Mouse (Mus musculus) gastrocnemius, postnatal 36 days (tissue): ENCODE data around the gene Gpr162. TPM values are rescaled to one million over a fixed set of nuclear protein-coding genes. Genes with fewer than 3 reads are reported as not detected.
"Not testable (repeated sequence)": the region's sequence is repeated elsewhere in the genome, so short reads cannot be mapped to it uniquely, and the experiment has no call there.

Experiments
- DNase-seq, 2 experiments: peaks; one replicate each; pipeline ENCODE4 v3.0.0; 2022
- intact Hi-C: fragments of 180-260 bp; cut with DNase I; formaldehyde crosslinking; loops from one replicate; pipeline ENCODE4 v1.15.1; 2025
- total RNA-seq, 2 experiments: library from RNA; stranded (reverse); gene quantifications; 2 replicates each; pipeline ENCODE4 v1.2.3; 2021

Gpr162 gene
- total RNA-seq, 2 experiments from 2014 or later = 0.12 to 0.23 TPM

DNA sequence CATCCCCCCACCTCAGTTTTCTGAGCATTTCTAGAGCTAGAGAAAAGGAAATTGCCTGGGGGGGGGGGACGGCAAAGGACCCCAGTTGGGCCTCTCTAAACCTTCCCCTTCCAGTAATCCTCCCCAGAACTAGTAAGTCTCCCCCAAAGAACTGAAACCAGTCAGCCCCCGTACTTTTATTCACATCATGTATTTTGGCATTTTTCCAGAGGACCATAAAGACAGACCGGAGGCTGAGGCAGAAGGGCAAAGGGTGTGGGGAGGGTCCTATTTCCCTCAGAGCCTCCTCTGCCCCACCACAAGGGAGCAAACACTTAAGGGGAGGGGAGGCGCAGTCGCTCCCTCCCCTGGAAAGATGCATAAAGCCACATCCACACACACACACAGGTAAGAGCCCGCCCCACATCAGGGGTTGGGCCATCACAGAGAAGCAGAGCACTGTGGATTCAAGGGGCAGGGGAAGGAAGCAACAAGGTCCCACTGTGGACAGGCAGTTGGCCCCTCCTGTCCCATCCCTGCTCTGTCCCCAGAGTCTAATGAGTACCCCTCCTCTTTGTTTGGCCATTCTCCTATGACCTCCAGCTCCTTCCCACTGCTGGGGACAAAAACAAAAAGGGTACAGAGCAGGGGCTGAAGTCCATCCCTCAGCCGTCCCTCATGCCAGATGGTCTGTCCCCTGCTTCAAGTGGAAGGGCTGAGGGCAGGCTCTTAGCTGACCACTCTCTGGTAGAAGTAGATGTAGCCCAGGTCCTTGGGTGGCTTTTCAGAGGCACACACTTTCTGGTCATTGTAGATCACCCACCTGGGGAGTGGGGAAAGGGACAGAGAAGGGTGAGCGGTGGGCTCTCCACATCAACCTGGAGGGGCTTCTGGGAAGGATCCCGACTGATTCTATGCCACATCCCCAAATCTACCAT is 48.7 kb downstream of the Gpr162 start:
- peak in 1 of 2 experiments; percentile 9 for DNase-seq
- intact Hi-C loops = no loop called here

DNA sequence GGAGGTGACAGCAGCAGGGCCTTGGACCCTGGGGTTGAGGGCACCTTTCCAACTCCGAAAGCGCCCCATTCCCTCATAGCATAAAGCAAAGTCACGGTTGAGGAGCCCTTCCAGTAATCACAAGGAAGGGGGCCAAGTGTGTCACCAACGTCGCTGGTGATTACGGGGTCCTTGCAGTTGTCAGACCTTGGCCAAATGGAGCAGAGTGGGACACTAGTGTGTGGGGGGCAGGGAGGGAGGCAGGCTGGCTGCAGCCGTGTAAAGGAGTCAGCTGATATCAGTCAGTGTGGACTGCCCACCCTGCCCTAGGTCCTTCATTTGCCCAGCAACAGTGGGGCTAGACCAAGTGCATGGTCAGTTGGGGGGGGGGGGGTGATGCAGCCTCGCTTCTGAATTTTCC is 49.3 kb downstream of the Gpr162 start:
- DNase-seq = no peak
- intact Hi-C loops = no loop called here

DNA sequence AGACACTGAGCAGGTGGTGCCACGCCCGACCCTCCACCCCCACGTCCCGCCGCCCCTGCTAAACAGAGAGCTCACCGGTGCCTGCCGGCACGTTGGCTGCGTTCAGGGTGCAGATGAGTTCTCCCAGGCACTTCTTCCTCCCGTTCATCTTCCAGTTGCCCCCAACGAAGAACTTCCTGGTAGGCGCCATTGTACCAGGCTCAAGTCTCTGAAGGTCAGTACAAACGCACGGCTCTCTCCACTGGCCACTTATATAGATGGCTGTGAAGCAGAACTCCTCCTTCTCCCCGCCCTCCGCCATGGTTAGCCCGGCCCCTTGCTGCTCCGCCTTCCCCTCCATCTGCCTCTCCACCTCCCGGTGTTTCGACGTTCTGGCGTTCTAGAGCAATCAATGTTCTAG is 49.9 kb downstream of the Gpr162 start, which contains the start of gene Tpi1:
TSS of gene Tpi1 (minus strand) at position 364 of the 400 bp plus-strand sequence.
- DNase-seq = peak; percentile 90 to 91
- intact Hi-C loops = no loop called here

- intact Hi-C loops = no loop called here
- DNase-seq = peak; percentile 47 to 58
These were observed 50.3 kb downstream of the Gpr162 start for GRCm38 (mm10) chr6:124813496-124813895.

GRCm38 (mm10) chr6:124812848-124813247 is 50.9 kb downstream of the Gpr162 start:
- intact Hi-C loops = no loop called here
- DNase-seq = no peak

GRCm38 (mm10) chr6:124811701-124812560 is 51.9 kb downstream of the Gpr162 start:
- intact Hi-C loops = no loop called here
- DNase-seq = no peak

DNA sequence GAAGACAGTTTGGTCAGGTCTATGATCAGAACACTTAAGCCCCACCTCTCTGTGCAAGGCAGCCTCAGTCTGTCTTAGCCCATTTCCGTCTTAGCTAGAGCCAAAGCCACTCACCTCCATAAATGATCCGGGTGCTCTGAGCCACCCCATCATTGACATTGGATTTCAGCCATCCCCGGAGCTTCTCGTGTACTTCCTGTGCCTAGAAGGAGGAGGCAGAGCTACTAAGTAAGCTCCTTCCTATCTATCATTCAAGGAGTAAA is 52.4 kb downstream of the Gpr162 start:
- no peak for DNase-seq
- intact Hi-C loops = no loop called here

GRCm38 (mm10) chr6:124810566-124811402 is 53.0 kb downstream of the Gpr162 start:
- DNase-seq, intact Hi-C loops: not testable (repeated sequence)

DNA sequence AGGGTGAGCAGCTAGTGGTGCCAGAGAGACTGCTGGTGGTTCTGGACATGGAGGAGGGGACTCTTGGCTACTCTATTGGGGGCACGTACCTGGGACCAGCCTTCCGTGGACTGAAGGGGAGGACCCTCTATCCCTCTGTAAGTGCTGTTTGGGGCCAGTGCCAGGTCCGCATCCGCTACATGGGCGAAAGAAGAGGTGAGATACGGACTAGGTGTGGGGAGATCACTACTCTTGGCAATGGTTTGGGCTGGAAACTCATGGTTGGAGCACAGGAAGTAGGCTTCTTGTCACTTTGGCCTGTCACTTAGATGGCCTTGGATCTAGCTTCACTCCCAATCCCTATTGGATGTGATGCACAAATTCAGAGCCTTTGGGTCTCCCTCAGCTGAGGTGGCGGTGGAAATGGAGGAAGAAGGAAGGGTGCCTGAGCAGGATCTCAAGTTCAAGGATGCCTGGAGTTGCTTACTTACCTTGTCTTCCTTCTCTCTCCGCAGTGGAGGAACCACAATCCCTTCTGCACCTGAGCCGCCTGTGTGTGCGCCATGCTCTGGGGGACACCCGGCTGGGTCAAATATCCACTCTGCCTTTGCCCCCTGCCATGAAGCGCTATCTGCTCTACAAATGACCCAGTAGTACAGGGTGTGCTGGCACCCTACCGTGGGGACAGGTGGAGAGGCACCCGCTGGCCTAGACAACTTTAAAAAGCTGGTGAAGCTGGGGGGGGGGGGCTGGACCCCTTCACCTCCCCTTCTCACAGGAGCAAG is 53.8 kb downstream of the Gpr162 start:
- DNase-seq = no peak
- intact Hi-C loops = no loop called here

DNA sequence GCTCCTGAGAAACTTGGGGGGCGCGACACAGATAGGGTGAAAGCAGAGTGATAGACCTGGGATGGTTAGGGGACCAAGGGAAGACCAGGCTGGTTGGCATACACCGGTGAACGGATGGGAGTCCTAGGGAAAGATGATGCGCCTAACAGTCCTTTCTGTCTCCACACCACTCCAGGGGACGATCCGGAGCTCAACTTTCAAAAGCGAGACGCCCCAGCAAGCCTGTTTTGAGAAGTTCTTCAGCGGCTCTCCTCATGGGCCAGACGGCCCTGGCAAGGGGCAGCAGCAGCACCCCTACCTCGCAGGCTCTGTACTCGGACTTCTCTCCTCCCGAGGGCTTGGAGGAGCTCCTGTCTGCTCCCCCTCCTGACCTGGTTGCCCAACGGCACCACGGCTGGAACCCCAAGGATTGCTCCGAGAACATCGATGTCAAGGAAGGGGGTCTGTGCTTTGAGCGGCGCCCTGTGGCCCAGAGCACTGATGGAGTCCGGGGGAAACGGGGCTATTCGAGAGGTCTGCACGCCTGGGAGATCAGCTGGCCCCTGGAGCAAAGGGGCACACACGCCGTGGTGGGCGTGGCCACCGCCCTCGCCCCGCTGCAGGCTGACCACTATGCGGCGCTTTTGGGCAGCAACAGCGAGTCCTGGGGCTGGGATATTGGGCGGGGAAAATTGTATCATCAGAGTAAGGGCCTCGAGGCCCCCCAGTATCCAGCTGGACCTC is 54.6 kb downstream of the Gpr162 start:
- intact Hi-C loops = no loop called here
- peak; percentile 80 to 83 for DNase-seq

Other genes with a start within 250 kb of the Gpr162 start
- under 1 TPM; 0.32 to 0.56 TPM for gene C1s2, start 227.9 kb downstream of the Gpr162 start, total RNA-seq
- gene Lpcat3, start 201.0 kb downstream of the Gpr162 start, total RNA-seq = 10 to 100 TPM; 16.3 to 18.3 TPM
- 10 to 100 TPM; 51.9 to 53.8 TPM for gene Emg1, start 151.8 kb downstream of the Gpr162 start, total RNA-seq
- 100 to 1,000 TPM; 140 to 161 TPM for gene Phb2, start 151.6 kb downstream of the Gpr162 start, total RNA-seq
- 1 to 10 TPM in 1 of 2 experiments, under 1 TPM in 1; 0.64 to 2.5 TPM for gene Ptpn6, start 125.3 kb downstream of the Gpr162 start, total RNA-seq
- gene Grcc10, start 122.6 kb downstream of the Gpr162 start, total RNA-seq = 100 to 1,000 TPM; 150 to 160 TPM
- gene Gm45234, start 108.0 kb downstream of the Gpr162 start, total RNA-seq = under 1 TPM in 1 of 2 experiments, not detected in 1; 0.08 TPM
- 10 to 100 TPM; 38.3 to 40.7 TPM for gene Atn1, start 107.5 kb downstream of the Gpr162 start, total RNA-seq
- 1 to 10 TPM; 1.4 to 1.8 TPM for gene Eno2, start 94.3 kb downstream of the Gpr162 start, total RNA-seq
- under 1 TPM in 1 of 2 experiments, not detected in 1; 0.18 TPM for gene Lrrc23, start 84.3 kb downstream of the Gpr162 start, total RNA-seq
- 1 to 10 TPM; 2.3 to 2.5 TPM for gene Spsb2, start 55.3 kb downstream of the Gpr162 start, total RNA-seq
- gene Tpi1, start 49.7 kb downstream of the Gpr162 start, total RNA-seq = 1,000 to 10,000 TPM; 2,608 to 3,105 TPM
- gene Usp5, start 34.5 kb downstream of the Gpr162 start, total RNA-seq = 10 to 100 TPM; 41.7 to 43.2 TPM
- 1 to 10 TPM; 1.5 to 1.8 TPM for gene Cdca3, start 34.4 kb downstream of the Gpr162 start, total RNA-seq
- gene Gnb3, start 23.7 kb downstream of the Gpr162 start, total RNA-seq = 1 to 10 TPM; 1.2 to 1.6 TPM
- 1 to 10 TPM; 7.5 to 7.9 TPM for gene P3h3, start 6.2 kb downstream of the Gpr162 start, total RNA-seq
- 1 to 10 TPM in 1 of 2 experiments, not detected in 1; 2.8 TPM for gene Cd4, start 24.2 kb upstream of the Gpr162 start, total RNA-seq
- under 1 TPM in 1 of 2 experiments, not detected in 1; 0.25 TPM for gene Lag3, start 47.7 kb upstream of the Gpr162 start, total RNA-seq
- gene Ptms, start 56.1 kb upstream of the Gpr162 start, total RNA-seq = 100 to 1,000 TPM; 101 to 129 TPM
- 100 to 1,000 TPM; 201 to 209 TPM for gene Mlf2, start 67.4 kb upstream of the Gpr162 start, total RNA-seq
- gene Cops7a, start 101.6 kb upstream of the Gpr162 start, total RNA-seq = 100 to 1,000 TPM in 1 of 2 experiments, 10 to 100 TPM in 1; 98.3 to 107 TPM
- gene Pianp, start 132.7 kb upstream of the Gpr162 start, total RNA-seq = 1 to 10 TPM in 1 of 2 experiments, under 1 TPM in 1; 0.10 to 1.3 TPM
- 10 to 100 TPM; 20.3 to 22.8 TPM for gene Zfp384, start 145.2 kb upstream of the Gpr162 start, total RNA-seq
- 10 to 100 TPM; 26.4 to 31.1 TPM for gene Ing4, start 175.8 kb upstream of the Gpr162 start, total RNA-seq
- gene Acrbp, start 185.7 kb upstream of the Gpr162 start, total RNA-seq = 1 to 10 TPM; 2.5 to 2.7 TPM
- gene Lpar5, start 203.9 kb upstream of the Gpr162 start, total RNA-seq = not detected
- 10 to 100 TPM; 67.6 to 72.2 TPM for gene Chd4, start 232.0 kb upstream of the Gpr162 start, total RNA-seq